Mouse (Mus musculus) gastrocnemius, postnatal 10 days (tissue): ENCODE data around the gene Serpinh1. TPM values are rescaled to one million over a fixed set of nuclear protein-coding genes. Genes with fewer than 3 reads are reported as not detected.
"Not testable (repeated sequence)": the region's sequence is repeated elsewhere in the genome, so short reads cannot be mapped to it uniquely, and the experiment has no call there.

Source experiments
- DNase-seq: peaks from one replicate; pipeline ENCODE4 v3.0.0; 2021; ENCODE audit warnings: mixed read lengths
- total RNA-seq, 2 experiments: library from RNA; stranded (reverse); gene quantifications; 2 replicates each; pipeline ENCODE4 v1.2.3; 2021

Serpinh1 gene
- total RNA-seq, 2 experiments from 2014 or later = 292 to 416 TPM

- DNase-seq = peak; percentile 83
Observed at GRCm38 (mm10) chr7:99375455-99375854, 22.4 kb upstream of the Serpinh1 start.

- not testable (repeated sequence) for DNase-seq
Observed at GRCm38 (mm10) chr7:99374325-99374724, 21.3 kb upstream of the Serpinh1 start.

GRCm38 (mm10) chr7:99366716-99367115 is 13.7 kb upstream of the Serpinh1 start:
- DNase-seq = no peak

GRCm38 (mm10) chr7:99365069-99365468 is 12.0 kb upstream of the Serpinh1 start:
- peak; percentile 65 for DNase-seq

GRCm38 (mm10) chr7:99362137-99362536 is 9.1 kb upstream of the Serpinh1 start:
- no peak for DNase-seq

- no peak for DNase-seq
Observed at GRCm38 (mm10) chr7:99360803-99361414, 7.9 kb upstream of the Serpinh1 start.

- DNase-seq = peak; percentile 88
Observed at GRCm38 (mm10) chr7:99360021-99360802, 7.2 kb upstream of the Serpinh1 start.

- no peak for DNase-seq
Observed at GRCm38 (mm10) chr7:99358371-99358770, 5.3 kb upstream of the Serpinh1 start.

- DNase-seq = no peak
Observed at GRCm38 (mm10) chr7:99357201-99357600, 4.2 kb upstream of the Serpinh1 start.

- peak; percentile 48 for DNase-seq
Observed at GRCm38 (mm10) chr7:99356244-99356930, 3.3 kb upstream of the Serpinh1 start.

- peak; percentile 65 for DNase-seq
Observed at GRCm38 (mm10) chr7:99355731-99356131, 2.7 kb upstream of the Serpinh1 start.

- DNase-seq = no peak
Observed at GRCm38 (mm10) chr7:99351802-99352517, 1.1 kb downstream of the Serpinh1 start.

GRCm38 (mm10) chr7:99351104-99351801 is 1.8 kb downstream of the Serpinh1 start:
- peak; percentile 39 for DNase-seq

- DNase-seq = no peak
Observed at GRCm38 (mm10) chr7:99349782-99350720, 3.0 kb downstream of the Serpinh1 start.

GRCm38 (mm10) chr7:99348883-99349282 is 4.2 kb downstream of the Serpinh1 start:
- no peak for DNase-seq

GRCm38 (mm10) chr7:99347268-99347667 is 5.8 kb downstream of the Serpinh1 start:
- no peak for DNase-seq

- no peak for DNase-seq
Observed at GRCm38 (mm10) chr7:99343577-99343976, 9.5 kb downstream of the Serpinh1 start.

- DNase-seq = no peak
Observed at GRCm38 (mm10) chr7:99340736-99341135, 12.3 kb downstream of the Serpinh1 start.

- peak; percentile 94 for DNase-seq
Observed at GRCm38 (mm10) chr7:99332774-99333480, 20.1 kb downstream of the Serpinh1 start.

- DNase-seq = no peak
Observed at GRCm38 (mm10) chr7:99330012-99330411, 23.0 kb downstream of the Serpinh1 start.
